Mouse (Mus musculus): Measurements from ENCODE around the gene Zscan2.
A peak's percentile ranks its signal among the peaks of the same experiment; 100 is the strongest.

The Zscan2 gene

GRCm38 (mm10) chr7:80882830-80883505, 22.2 kb downstream of the Zscan2 start:
- DNase-seq (ENCODE audit: low read depth, low spot score) = peak; percentile 90

GRCm38 (mm10) chr7:80885666-80886065, 24.9 kb downstream of the Zscan2 start:
- peak; percentile 59 for DNase-seq (ENCODE audit: low read depth, low spot score)

DNA sequence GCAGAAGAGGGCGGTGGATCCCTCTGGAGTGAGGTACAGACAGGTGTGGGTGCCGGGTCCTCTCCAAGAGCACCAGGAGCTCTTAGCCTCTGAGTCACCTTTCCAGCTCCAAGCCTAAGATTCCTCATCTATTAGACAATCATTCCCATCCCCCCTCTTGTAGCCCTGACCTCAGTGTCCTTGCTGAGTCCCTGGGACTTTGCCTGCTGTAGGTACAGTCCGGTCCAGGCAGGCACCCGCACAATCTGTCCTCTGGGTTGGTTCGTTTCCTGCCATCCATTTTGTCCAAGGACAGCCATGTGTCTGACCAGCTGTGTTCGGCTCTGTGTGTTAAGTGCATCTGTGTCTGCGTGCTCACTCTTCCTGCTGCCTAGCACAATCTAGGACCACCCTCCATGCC, 27.9 kb downstream of the Zscan2 start:
- DNase-seq (ENCODE audit: low read depth, low spot score) = no peak

- DNase-seq (ENCODE audit: low read depth, low spot score) = peak; percentile 64
Observed at GRCm38 (mm10) chr7:80889021-80889511, 28.3 kb downstream of the Zscan2 start.

GRCm38 (mm10) chr7:80889841-80890241, 29.1 kb downstream of the Zscan2 start:
- peak; percentile 83 for DNase-seq (ENCODE audit: low read depth, low spot score)

GRCm38 (mm10) chr7:80893086-80893752, 32.5 kb downstream of the Zscan2 start:
- no peak for DNase-seq (ENCODE audit: low read depth, low spot score)

- no peak for DNase-seq (ENCODE audit: low read depth, low spot score)
Observed at GRCm38 (mm10) chr7:80893753-80894129, 33.0 kb downstream of the Zscan2 start.

GRCm38 (mm10) chr7:80894196-80894595, 33.5 kb downstream of the Zscan2 start:
- DNase-seq (ENCODE audit: low read depth, low spot score) = no peak

GRCm38 (mm10) chr7:80894815-80895519, 34.2 kb downstream of the Zscan2 start:
- no peak for DNase-seq (ENCODE audit: low read depth, low spot score)

DNA sequence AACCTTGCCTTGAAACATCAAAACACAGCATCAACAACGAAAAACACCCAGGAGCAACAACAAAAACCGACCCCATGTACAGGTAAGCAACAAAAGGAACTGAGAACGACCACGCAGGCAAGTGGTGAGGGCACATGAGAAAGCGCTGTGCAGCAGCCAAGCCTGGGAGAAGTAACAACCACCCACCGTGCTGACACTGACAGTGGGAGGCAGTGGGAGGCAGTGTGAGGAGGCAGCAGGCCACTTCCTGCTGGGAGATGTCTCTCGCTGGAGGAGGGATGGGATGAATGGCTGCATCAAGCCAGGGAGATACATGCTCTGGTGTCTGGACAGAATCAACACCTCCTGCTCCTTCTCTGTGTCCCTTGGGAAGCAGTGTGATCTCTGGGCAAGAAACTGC, 36.4 kb downstream of the Zscan2 start:
- DNase-seq (ENCODE audit: low read depth, low spot score) = no peak

GRCm38 (mm10) chr7:80897721-80898120, 37.0 kb downstream of the Zscan2 start:
- DNase-seq (ENCODE audit: low read depth, low spot score) = no peak

GRCm38 (mm10) chr7:80900944-80901501, 40.3 kb downstream of the Zscan2 start, which contains the start of gene Wdr73:
Gene Wdr73, minus strand, starts transcription at chr7:80901269.
- peak; percentile 94 for DNase-seq (ENCODE audit: low read depth, low spot score)

GRCm38 (mm10) chr7:80901541-80902274, 41.0 kb downstream of the Zscan2 start:
- DNase-seq (ENCODE audit: low read depth, low spot score) = no peak

DNA sequence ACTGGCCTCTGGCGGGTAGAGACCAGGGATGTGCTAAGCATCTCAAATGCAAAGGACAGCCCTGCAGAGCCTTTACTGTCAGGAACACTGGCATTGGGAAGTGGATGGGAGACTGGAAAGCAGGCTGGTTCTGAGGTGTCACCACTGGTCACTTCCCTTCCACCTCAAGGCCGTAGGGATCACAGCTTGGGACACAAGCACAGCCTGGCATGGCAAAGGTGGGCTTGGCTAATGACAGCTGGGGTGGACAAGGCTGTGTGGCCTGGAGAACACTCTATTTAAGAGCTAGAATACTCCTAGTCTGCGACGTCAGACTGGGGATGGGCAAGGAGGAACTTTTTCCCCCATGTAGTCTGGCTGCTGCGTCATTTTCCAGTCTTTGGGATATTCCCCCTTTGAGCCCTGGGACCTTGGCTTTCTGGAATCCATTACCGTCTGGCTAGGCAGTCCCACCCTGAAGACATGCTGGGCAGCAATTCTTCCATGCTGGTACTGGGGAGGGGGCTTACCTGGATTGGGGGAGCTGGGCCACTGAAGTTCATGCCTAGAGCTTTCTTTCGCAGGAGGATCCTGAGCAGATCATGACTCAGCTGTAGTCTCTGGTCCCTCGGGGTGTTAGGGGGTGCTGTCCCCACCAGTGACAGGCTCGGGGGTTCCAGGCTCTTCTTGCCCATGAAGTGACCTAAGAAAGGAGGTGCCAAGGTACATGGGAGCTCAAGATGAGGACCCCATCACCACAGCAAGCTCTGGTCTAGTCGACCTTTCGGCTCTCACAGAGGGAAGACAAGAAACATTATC, 43.1 kb downstream of the Zscan2 start:
- DNase-seq (ENCODE audit: low read depth, low spot score) = no peak

DNA sequence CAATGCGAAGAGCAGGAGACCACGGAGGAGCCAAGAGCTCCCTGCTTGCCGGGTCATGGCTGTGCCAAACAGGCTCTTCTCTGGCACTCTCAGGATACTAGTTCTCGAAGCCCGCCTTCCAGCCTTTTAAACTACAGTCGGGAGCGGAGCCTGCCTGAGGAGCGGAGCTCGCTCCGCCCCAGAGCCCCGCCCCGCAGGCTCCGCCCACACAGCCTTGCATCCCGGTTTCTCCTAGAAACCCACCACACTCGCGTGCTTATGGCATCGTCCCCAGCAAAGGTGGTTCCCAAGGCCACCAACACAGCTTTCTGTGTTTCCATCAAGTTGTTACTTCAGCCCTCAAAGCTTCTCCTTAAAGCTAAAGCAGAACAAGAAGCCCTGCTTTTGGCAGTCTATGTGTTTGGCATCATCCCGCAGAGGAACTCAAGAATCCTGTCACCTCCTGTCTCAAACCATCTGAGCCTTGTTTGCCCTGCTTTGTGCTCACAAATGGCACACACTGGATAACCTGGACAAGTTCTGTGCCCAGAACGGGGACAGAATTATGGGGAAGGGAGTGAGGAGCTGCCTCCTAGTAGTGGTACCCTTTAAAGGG, 44.3 kb downstream of the Zscan2 start, which contains the start of gene Nmb:
Gene Nmb, minus strand, starts transcription at position 156 of the 595 bp plus-strand sequence.
- peak; percentile 59 for DNase-seq (ENCODE audit: low read depth, low spot score)

GRCm38 (mm10) chr7:80911053-80911452, 50.3 kb downstream of the Zscan2 start:
- peak; percentile 29 for DNase-seq (ENCODE audit: low read depth, low spot score)

- DNase-seq (ENCODE audit: low read depth, low spot score) = no peak
Observed at GRCm38 (mm10) chr7:80912496-80912895, 51.8 kb downstream of the Zscan2 start.

- DNase-seq (ENCODE audit: low read depth, low spot score) = peak; percentile 72
Observed at GRCm38 (mm10) chr7:80917916-80918465, 57.3 kb downstream of the Zscan2 start.

GRCm38 (mm10) chr7:80918982-80919646, 58.4 kb downstream of the Zscan2 start:
- peak; percentile 67 for DNase-seq (ENCODE audit: low read depth, low spot score)

All from CD4-positive helper T cell, adult 2 months (primary cell).